Mouse (Mus musculus) C2C12 (cell line): Measurements from ENCODE around the gene Pla2g16. TPM values are rescaled to one million over a fixed set of nuclear protein-coding genes. Genes with fewer than 3 reads are reported as not detected.

ENCODE experiments used
- H3K27me3 ChIP-seq: one replicate; pipeline ENCODE4 v1.6.1; 2011; ENCODE audit not compliant: control insufficient read depth, insufficient read depth, insufficient read length
- H3K36me3 ChIP-seq: one replicate; pipeline ENCODE4 v1.6.1; 2011; ENCODE audit not compliant: control insufficient read depth, insufficient read depth
- H3K4me3 ChIP-seq: one replicate; pipeline ENCODE4 v1.5.1; 2011; ENCODE audit warnings: mild to moderate bottlenecking, control low read depth; ENCODE audit not compliant: poor library complexity, insufficient read depth, severe bottlenecking
- H3K79me2 ChIP-seq: one replicate; pipeline ENCODE4 v1.6.1; 2011; ENCODE audit not compliant: control insufficient read depth, insufficient read depth
- H3K79me3 ChIP-seq: one replicate; pipeline ENCODE4 v1.6.1; 2011; ENCODE audit warnings: low read depth, control low read depth
- H3ac ChIP-seq: one replicate; pipeline ENCODE3; 2011; ENCODE audit warnings: low read depth; ENCODE audit not compliant: control insufficient read depth, insufficient read length
- CEBPB ChIP-seq: IDR thresholded peaks from one replicate; pipeline ENCODE4 v1.6.1; 2011; ENCODE audit warnings: low read depth, mild to moderate bottlenecking, control low read depth, moderate library complexity
- CTCF ChIP-seq: IDR thresholded peaks from one replicate; pipeline ENCODE4 v1.5.1; 2011; ENCODE audit not compliant: control insufficient read depth, insufficient read depth, insufficient read length
- FOSL1 ChIP-seq: IDR thresholded peaks from one replicate; pipeline ENCODE4 v1.8.0; 2011; ENCODE audit warnings: mild to moderate bottlenecking, low read length; ENCODE audit not compliant: poor library complexity, insufficient read depth, severe bottlenecking
- MAX ChIP-seq: IDR thresholded peaks from one replicate; pipeline ENCODE4 v1.6.1; 2011; ENCODE audit warnings: mild to moderate bottlenecking, control low read depth
- MYOD1 ChIP-seq: IDR thresholded peaks from one replicate; pipeline ENCODE4 v1.6.1; 2011; ENCODE audit warnings: low read depth; ENCODE audit not compliant: control insufficient read depth, insufficient read length
- MYOG ChIP-seq: IDR thresholded peaks from one replicate; pipeline ENCODE4 v1.6.1; 2011; ENCODE audit not compliant: control insufficient read depth, insufficient read length; ENCODE audit errors: extremely low read depth
- USF1 ChIP-seq: IDR thresholded peaks from one replicate; pipeline ENCODE4 v1.6.1; 2011; ENCODE audit warnings: low read depth, mild to moderate bottlenecking, control low read depth, moderate library complexity
- polyA plus RNA-seq: library from polyadenylated mRNA; unstranded; fragments of >200 nt; fragmentation: generic; extraction: Trizol; gene quantifications from one replicate; pipeline ENCODE4 v1.2.1, GENCODE M21; 2012; ENCODE audit warnings: missing spikeins

Gene Pla2g16
- polyA plus RNA-seq, 1 experiment = 17.2 TPM

DNA sequence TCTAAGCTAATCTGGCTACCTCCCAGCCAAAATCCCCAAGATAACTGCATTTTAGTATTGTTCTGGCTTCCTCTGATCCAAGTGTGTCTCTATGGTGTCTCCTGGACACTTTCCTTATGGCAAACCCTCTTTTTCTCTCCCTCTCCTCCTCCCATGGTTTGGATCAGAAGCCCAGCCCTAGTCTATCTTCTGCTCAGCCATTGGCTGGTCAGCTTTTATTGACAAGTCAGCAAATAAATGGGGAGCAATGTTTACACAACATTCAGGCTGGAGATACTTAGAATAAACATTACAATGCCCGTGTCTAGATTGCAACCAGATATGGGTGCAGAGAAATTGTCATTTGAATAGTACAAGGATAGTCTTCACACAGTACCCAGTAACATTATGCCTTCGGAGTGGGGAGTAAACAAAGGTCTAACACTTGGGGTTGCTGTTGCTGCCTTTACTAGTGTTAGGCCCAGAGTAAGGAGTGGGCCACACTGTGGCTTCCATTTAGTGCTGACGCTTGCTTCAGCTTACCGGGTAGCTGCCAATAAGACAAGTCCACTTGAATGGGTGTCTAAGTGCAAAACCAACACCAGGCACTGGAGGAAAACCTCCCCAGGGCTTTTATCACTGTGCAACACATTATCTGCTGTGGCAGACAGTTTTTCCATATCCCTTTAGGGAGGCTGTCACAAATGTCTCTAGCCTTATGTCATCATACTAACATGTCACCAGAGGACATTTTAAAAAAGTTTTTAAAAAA lies 5.5 kb upstream of the Pla2g16 start:
- no peak overlapping the region for H3K4me3 ChIP-seq
- no peaks in the 10 kb centered on the region for H3K27me3 ChIP-seq
- H3K36me3 ChIP-seq = no peaks in the 10 kb centered on the region
- H3ac ChIP-seq = no peak overlapping the region
- TF ChIP-seq FOSL1 = no peak
- no peak for TF ChIP-seq MYOG
- no peak for TF ChIP-seq CEBPB
- TF ChIP-seq USF1 = no peak
- no peak for TF ChIP-seq MYOD1
- TF ChIP-seq CTCF = no peak
- no peak for TF ChIP-seq MAX
- no peaks in the 10 kb centered on the region for H3K79me3 ChIP-seq
- no peaks in the 10 kb centered on the region for H3K79me2 ChIP-seq

DNA sequence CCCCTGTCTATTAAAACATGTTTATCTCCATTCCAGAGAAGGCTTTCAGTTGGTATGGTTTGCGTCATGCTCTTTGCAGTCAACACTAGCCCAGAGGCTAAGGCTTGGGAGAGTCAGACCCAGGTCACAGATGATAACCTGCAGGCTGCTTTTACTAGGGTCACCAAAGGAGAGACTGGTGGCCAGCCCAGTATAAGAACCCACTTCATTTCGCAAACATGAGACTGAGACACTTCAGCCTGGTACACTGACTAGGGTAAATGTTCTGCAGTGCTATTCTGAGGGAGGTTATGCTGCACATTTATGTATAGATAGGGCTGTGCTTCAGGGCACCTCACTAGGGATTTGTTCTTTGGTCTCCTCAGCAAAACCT lies 5.0 kb upstream of the Pla2g16 start:
- H3K4me3 ChIP-seq = no peak overlapping the region
- no peaks in the 10 kb centered on the region for H3K79me2 ChIP-seq
- no peaks in the 10 kb centered on the region for H3K36me3 ChIP-seq
- H3K27me3 ChIP-seq = no peaks in the 10 kb centered on the region
- no peaks in the 10 kb centered on the region for H3K79me3 ChIP-seq
- no peak for TF ChIP-seq MYOG
- no peak for TF ChIP-seq MAX
- TF ChIP-seq CEBPB = no peak
- no peak for TF ChIP-seq USF1
- no peak for TF ChIP-seq MYOD1
- no peak for TF ChIP-seq FOSL1
- TF ChIP-seq CTCF = no peak
- H3ac ChIP-seq = no peak overlapping the region

DNA sequence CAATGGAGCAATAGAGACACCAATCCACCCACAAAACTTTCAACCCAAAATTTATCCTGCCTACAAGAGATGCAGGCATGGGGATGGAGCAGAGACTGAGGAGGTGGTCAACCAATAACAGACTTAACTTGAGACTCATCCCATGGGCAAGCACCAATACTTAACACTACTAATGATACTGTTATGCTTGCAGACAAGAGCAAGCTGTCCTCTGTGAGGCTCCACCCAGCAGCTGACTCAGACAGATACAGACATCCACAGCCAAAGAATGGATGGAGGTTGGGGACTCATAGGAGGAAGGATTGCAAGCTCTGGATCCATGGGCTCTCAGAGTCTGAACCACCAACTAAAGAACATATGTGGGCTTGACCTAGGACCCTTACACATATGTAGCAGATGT lies 3.8 kb upstream of the Pla2g16 start:
- TF ChIP-seq MYOG (no peak), MYOD1 (no peak), FOSL1 (no peak), CTCF (no peak), MAX (no peak), CEBPB (no peak), USF1 (no peak)
- Histone ChIP-seq H3K4me3 (no peak overlapping the region), H3K79me2 (no peaks in the 10 kb centered on the region), H3K36me3 (no peaks in the 10 kb centered on the region), H3ac (no peak overlapping the region), H3K27me3 (no peaks in the 10 kb centered on the region), H3K79me3 (no peaks in the 10 kb centered on the region)

GRCm38 (mm10) chr19:7554881-7555280 lies 2.4 kb upstream of the Pla2g16 start:
- Histone ChIP-seq H3K4me3 (no peak overlapping the region), H3K27me3 (no peaks in the 10 kb centered on the region), H3K79me2 (no peaks in the 10 kb centered on the region), H3K79me3 (no peaks in the 10 kb centered on the region), H3ac (no peak overlapping the region), H3K36me3 (no peaks in the 10 kb centered on the region)
- TF ChIP-seq USF1 (no peak), CEBPB (no peak), MYOG (no peak), MAX (no peak), MYOD1 (no peak), CTCF (no peak), FOSL1 (no peak)

DNA sequence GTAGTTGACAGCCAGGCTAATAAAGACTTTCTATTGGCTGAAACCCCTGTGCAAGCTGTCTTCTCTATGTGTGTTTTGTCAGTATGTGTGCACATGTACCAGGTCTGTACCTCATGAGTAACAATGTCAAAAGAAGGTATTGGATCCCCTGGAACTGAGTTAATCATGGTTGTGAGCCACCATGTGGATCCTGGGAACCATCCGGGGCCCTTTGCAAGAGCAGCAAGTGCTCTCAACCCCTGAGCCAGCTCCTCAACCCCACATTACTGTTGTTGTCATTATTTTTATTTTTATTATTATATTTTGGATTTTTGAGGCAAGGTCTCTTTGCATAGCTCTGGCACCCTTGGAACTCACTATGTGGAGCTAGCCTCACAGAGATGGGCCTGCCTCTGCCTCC lies 618 bp upstream of the Pla2g16 start:
- no peaks in the 10 kb centered on the region for H3K27me3 ChIP-seq

More for the DNA sequence above, 618 bp upstream of the Pla2g16 start:
- Histone ChIP-seq H3K79me2 (no peaks in the 10 kb centered on the region), H3ac (no peak overlapping the region), H3K36me3 (no peaks in the 10 kb centered on the region), H3K4me3 (no peak overlapping the region), H3K79me3 (no peaks in the 10 kb centered on the region)
- TF ChIP-seq MYOD1 (no peak), CTCF (no peak), USF1 (no peak), CEBPB (no peak), FOSL1 (no peak), MYOG (no peak), MAX (no peak)
